Mouse (Mus musculus) adrenal gland, postnatal 4 days (tissue): ENCODE results near the gene Armc6. TPM values are rescaled to one million over a fixed set of nuclear protein-coding genes. Genes with fewer than 3 reads are reported as not detected.
"Not testable (repeated sequence)": the region's sequence is repeated elsewhere in the genome, so short reads cannot be mapped to it uniquely, and the experiment has no call there.

Experiments used
- DNase-seq, 2 experiments: peaks; one replicate each; pipeline ENCODE4 v3.0.0; 2021 to 2022; ENCODE audit warnings: low spot score in 2 of 2, mixed read lengths in 2 of 2
- total RNA-seq, 2 experiments: library from RNA; stranded (reverse); gene quantifications; 2 replicates each; pipeline ENCODE4 v1.2.3; 2021

Gene Armc6
- total RNA-seq, 2 experiments from 2014 or later: 10.1 to 15.1 TPM

DNA sequence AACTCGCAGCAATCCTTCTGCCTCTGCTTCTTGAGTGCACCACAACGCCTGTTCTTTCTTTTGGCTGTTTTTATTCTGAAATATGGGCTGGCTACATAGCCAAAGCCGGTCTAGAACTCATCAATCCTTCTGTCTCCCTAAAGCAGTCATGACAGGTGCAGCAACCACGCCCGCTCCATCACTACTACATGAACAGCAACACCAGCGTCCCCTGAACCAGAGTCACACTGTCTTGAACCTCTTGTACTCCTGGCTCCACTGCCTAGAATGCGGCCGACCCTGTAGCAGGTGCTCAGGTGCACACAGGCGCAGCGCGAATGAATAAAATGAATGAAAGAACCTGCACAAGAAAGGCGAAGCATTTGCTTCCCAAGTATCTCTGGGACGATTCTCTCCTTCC, 660 bp downstream of the Armc6 start:
- no peak for DNase-seq

DNA sequence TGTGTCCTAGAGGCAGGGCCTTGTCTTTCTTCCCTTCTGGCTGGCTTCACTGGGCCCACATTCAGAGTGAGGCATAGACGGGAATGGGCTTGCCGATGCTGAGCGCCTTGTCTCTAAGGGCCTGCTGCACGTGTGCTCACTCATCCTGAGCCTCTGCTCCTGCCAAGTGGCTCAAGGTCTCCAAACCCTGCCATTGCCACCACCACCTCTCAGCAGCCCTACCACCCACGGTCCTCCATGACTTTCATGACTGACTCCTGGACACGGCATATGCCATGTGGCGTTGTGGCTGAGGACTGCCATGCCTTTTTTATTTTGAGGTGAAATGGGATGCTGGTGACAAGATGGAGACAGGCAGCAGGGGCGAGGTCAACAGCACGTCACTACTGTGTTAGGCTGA, 3.4 kb downstream of the Armc6 start:
- DNase-seq: no peak

GRCm38 (mm10) chr8:70227997-70228396, 6.3 kb downstream of the Armc6 start:
- DNase-seq: no peak

- no peak for DNase-seq
These were observed 10.9 kb downstream of the Armc6 start for GRCm38 (mm10) chr8:70223341-70223740.

DNA sequence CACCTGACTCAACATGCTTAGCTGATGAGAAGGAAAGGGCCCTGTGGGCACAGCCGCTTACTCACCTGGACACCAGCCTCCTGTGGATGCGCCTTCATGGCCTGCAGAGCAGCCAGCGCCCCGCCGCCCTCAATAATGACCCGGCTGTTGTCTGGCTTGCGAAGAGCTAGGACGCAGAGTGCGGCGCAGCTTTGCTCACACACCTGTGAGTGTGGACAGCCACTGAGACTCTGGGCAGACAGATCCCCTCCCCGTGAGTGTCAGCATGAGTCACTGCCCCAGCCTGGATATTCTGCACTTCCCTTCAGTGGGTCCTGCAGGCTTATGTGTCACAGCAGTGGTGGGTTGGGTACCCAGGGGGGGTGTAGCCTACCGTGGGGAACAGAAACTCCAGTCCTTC, 12.2 kb downstream of the Armc6 start:
- no peak for DNase-seq

GRCm38 (mm10) chr8:70220911-70221310, 13.4 kb downstream of the Armc6 start:
- no peak for DNase-seq

DNA sequence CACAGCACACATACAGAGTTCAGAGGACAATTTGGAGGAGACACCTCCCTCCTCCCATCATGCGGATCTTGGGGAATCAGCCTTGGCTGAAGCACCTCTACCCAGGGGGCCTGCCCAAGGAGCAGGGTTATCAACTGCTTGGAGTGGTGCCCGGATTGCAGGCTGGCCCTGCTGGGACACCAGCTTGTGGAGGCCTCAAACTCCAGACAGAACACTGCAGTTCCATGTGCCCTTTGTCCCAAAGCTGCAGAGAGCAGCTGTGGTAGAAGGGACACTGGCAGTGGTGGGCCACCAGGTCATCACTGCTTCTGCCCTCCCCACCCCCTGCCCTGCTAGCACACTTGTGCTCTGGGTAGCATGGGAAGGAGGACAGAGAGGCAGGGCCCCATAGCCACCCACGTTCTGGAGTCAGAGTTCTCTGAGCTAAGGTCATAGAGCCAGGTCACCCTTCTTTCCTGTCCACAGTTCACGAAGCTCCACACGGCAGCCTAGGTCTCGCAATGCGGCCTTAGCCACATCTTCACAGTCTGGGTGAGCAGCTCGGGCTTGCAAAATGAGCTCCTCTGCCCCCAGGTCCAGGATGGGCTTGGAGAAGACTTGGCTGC, 13.9 kb downstream of the Armc6 start:
- peak in 1 of 2 experiments; percentile 37 for DNase-seq

DNA sequence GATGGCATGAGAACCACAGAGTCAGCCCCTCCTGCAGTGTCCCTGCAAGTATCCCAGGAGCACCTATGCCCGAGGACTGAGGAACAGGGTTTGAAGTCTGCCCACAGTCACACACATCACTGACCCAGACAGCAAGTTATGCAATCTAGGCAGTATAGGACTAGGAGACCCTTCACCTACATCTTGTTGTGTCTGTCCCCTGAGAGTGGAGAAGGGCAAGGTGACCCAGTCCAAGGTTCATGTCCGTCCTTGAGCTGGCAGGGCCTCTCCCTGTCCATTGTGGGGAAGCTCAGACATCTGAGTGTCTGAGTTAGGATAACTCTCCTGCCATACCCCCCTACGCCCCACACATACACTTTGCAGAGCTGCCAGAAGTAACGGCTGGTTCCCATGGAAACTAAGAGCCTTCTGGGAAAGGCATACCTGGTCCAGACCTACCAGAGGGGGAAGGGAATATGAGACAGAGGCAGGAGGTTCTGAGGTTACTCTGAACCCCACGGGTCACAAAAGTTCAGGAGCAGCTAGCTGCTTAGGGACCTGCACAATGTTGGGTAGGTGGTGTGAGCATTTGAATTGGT, 15.1 kb downstream of the Armc6 start:
- DNase-seq: no peak

DNA sequence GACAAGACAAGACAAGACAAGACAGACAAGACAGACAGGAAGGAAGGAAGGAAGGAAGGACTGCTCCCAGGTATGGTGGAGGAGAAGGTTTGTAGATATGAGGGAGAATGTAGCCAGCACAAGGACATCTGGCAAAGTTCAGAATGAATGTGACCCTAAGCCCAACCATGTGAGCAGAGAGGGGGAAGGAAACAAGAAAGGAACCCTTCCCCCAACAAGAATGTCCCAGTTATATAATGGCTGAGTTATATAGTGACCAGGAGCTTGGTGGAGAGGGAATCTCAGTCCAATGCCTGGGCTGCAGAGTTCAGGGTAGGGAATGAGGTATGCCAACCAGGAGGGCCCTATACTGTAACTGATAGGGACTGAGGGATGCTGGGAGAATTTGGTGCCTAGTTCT, 16.8 kb downstream of the Armc6 start:
- DNase-seq: no peak

DNA sequence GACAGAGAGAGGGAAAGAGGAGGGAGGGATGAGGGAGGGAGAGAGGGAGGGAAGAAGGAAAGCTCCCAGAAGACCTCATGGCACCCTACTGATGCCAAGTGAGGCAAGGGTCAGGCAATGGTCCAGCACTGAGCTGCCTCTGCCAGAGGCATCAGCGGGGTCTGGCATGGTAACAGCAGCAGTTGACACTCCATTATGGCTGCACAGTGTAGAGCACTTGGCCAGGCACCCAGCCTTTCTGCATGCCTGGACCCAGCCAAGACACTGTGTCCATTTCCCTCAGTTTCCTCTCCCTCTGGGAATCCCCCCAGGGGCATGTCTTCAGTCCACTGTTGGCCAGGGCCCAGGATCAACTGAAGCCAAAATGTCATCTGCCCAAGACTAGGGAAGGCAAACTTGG, 17.7 kb downstream of the Armc6 start:
- DNase-seq: no peak

DNA sequence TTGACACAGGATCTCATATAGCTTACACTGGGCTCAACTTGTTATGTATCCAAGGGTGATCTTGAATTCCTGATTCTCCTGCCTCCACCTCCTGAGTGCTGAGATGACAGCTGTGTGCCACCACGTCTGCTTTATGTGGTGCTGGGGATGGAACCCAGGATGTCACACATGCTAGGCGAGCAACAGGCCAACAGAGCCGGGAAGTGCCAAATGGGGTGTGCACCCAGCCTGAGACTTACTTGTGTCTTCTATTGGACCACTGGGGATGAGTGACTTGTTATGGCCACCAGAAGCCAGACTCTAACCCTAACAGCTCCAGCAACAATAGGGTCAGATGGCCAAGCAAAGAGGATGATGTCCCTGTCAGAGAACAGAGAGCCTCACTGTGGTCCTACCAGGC, 18.1 kb downstream of the Armc6 start:
- not testable (repeated sequence) for DNase-seq

- no peak for DNase-seq
These were observed 19.2 kb downstream of the Armc6 start for GRCm38 (mm10) chr8:70215092-70215491.

- DNase-seq: no peak
These were observed 19.9 kb downstream of the Armc6 start for GRCm38 (mm10) chr8:70214411-70214810.

DNA sequence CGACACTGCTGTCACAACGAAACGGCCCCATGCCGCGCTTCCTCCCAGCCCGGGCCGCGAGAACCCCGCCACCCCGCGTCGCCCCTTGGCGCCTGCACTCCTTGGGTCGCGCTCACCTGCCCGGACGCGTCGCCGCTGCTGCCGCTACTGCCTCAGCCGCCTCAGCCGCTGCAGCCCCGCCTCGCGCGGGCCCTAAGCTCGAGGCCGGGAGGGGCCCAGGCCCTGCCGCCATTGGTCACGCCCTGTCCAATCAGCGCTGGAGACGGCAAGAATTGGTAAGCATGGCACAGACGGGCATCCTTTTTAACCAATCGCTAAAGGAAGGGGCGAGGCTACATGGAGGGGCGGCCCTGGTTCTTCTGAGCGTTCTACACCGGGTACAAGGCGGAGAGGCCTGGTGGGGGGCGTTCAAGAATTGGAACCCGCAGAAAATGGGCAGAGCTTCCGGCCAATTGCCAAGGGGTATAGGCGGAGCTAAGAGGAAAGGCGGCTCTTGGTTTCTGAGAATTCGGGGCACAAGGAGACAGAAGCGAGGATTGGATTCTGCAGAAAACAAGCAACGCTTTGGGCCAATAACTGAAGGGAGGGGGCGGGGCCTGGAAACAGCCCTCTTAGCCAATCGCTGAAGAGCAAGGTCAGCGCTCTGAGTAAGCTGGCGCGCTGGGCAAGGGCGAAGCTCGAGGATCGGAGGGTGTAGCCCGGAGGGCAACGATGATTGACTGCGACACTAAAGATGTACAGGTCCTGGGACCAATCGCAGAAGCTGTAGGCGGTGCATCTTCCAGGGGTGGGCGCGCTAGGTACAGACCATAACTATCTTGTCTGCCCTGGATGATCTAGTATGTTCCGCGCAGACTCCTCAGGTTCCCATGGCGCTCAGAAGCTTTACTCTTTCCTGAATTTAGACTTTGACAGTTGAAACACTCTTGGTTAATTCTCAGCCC, 21.9 kb downstream of the Armc6 start, which contains the start of gene Slc25a42:
Gene Slc25a42 (minus strand): TSS at position 194 of the 944 bp plus-strand sequence.
- peak; percentile 80 to 94 for DNase-seq

GRCm38 (mm10) chr8:70211726-70212111, 22.5 kb downstream of the Armc6 start:
- no peak for DNase-seq

- no peak for DNase-seq
These were observed 23.0 kb downstream of the Armc6 start for GRCm38 (mm10) chr8:70211275-70211674.

DNA sequence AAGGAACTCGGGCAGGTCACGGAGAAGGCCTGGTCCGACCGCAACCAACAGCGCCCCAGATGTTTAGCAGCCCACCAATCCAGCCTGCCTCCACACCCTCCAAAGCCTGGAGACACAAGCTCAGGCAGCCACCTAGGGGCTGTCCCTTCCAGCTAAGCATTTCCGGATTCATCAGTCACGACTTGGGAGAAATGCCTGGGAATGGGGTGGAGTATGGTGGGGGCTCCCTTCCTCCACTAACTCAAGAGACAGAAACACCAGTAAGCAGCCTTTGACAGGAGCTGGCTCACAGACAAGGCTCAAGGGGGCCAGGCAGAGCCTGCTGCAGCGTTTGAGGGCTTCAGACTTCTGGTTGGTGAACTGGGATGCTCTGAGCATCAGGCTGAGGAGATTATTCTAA, 23.7 kb downstream of the Armc6 start:
- no peak for DNase-seq

DNA sequence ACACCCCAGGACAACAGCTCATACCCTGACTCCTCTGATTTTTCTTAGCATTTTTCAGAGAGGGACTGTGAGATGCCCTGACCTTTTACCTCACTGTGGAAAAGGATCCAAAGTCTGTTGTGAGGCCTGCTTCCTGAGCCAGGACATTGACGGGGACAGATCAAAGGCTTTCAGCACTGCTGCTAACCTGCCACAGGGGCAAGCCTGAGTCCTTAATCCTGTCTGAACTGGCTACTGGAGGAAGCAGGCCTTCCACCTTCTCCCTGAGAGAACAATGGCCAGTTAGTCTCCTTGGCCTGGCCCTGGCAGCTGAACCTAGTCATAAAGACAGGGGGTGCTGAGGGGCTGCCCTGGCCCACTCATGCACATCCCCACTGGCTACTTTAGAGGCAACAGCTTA, 26.1 kb downstream of the Armc6 start:
- no peak for DNase-seq

DNA sequence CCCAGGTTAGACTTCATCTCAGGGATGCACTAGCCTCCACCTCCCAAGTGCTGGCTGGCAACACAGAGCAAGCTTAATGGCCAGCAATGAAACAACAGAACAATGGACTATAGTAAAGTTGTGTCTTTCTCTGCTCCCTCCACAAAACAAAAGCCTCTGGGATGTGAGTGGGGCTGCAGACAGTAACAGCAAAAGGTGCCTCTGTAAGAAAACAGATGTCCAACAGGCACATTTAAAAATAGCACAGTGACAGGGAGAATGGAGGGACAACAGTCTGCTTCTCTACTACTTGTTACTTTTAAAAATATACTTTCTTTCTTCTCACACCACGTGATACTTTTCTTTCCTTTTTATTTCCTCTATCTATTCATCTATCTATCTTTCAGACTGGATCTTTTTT, 29.5 kb downstream of the Armc6 start:
- no peak for DNase-seq

- DNase-seq: no peak
These were observed 31.2 kb downstream of the Armc6 start for GRCm38 (mm10) chr8:70203072-70203471.

DNA sequence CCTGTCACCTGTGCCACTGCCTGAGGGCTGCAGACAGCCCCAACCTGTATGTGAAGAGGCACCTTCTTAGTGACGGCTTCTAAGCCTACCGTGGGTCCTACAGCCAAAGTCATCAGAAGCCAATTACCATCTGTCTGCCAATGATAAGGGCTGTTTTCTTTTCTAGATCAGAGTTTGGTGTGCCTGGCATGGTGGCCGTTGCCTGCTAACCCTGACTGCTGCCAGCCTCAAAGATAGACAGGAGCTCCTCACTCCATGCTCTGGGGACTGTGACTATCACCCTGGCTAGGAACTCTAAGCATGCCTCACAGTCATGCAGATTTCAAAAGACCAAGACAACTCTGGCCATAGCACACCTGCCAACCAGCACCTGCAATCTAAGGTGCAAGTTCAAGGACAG, 32.8 kb downstream of the Armc6 start:
- no peak for DNase-seq

DNA sequence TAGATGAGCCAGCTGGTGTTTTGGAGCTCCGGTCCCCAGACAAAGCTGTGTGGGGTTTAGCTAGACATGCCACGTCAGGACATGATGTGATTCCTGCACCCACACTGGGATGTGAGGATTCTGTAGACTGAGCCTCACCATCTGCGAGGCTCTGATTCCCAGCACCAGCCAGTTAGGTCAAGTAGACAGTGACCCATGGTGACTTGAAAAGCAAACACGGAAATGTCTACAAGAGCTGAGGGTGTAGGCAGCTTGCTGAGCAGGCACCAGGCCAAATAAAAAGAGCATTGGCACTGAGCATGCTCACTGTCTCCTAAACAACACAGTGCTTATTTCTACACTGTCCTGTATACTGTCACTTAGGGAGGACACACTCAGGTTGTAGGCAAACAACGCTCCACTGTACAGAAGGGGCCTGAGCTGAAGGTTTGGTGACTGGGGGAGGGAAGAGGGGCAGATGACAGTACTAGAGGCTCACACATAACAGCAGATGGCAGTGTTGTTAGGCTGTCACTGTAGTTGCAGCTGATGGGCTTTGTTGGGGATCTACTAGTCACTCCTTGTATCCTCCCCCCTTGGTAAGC, 34.1 kb downstream of the Armc6 start:
- DNase-seq: no peak
